Comparison of ENCODE assay signal across 16 mouse cellular contexts in the genomic region with DNA sequence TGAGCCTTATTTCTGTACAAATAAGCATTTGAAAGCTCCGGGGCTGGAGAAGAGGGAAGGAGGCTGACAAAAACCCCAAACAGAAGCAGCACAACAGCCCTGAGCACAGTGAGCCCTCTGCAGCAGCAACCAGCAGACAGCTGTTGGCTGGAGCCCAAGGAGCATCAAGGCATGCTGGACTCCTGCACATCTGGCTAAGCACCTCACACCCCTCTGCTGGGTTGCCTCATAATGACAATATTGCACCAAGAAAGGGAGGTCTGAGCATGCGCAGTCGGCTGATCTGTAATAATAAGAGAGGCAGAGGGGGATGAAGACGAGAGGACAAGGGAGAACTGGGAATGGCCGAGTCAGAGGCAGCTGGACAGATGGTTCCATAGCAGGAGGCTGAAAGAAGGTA. TPM values are rescaled to one million over a fixed set of nuclear protein-coding genes. Genes with fewer than 3 reads are reported as not detected.
A peak's percentile ranks its signal among the peaks of the same experiment; 100 is the strongest.
DNase-seq lines count a peak whose midpoint lies in the region; ATAC-seq and TF ChIP-seq lines count a peak whose summit lies in the region.
"Had no signal": no experiment of that assay in that cellular context is flagged by ENCODE, and none has a peak within 500 bp of the region (broad histone marks: within the 10 kb centered on the region; RNA-seq: fewer than 3 reads in every experiment).

No protein-coding gene starts in this region.

- H3K27me3 ChIP-seq in lung, postnatal 0 days (replicated peaks; ENCODE audit: insufficient read depth, low read length): peaks cover 24% of the 10 kb centered on the region; the same call in 1 of the 2 replicates

- DNase-seq in layer of hippocampus, adult 11-12 months (ENCODE audit: low spot score): peak; percentile 18
- no peak for DNase-seq in layer of hippocampus, postnatal 25 days (ENCODE audit: extremely low spot score in 1 of 2, low spot score in 1 of 2)
- peak; percentile 23 to 28 for DNase-seq in thymus, postnatal 36 days
- no peak for DNase-seq in thymus, adult 18-20 months
- peak; percentile 63 for DNase-seq in thymus, postnatal 4 days
- DNase-seq in lung, postnatal 0 days (ENCODE audit: low spot score): no peak
- DNase-seq in heart, adult 11 months: no peak
- DNase-seq: adrenal gland, adult 2 months; cerebellum, postnatal 36 days; forebrain, postnatal 0 days; kidney, adult 9 months; lung, adult 18-20 months; midbrain, embryonic 14.5 days had no signal

- no peaks in the 10 kb centered on the region for H3K9me3 ChIP-seq in lung, postnatal 0 days (ENCODE audit: low read length)
- H3K9me3 ChIP-seq: heart, embryonic 12.5 days; neural tube, embryonic 13.5 days had no signal

- H3K9ac ChIP-seq in lung, postnatal 0 days (replicated peaks; ENCODE audit: low read depth): no peak overlapping the region
- H3K9ac ChIP-seq: forebrain, postnatal 0 days; heart, embryonic 12.5 days; neural tube, embryonic 13.5 days had no signal

- no peak overlapping the region for H3K4me2 ChIP-seq in lung, postnatal 0 days (replicated peaks; ENCODE audit: low read depth, low read length)
- H3K4me2 ChIP-seq: heart, embryonic 12.5 days; neural tube, embryonic 13.5 days had no signal

- TF ChIP-seq CTCF in lung, postnatal 0 days (IDR thresholded peaks at IDR 0.05): no peak

- H3K27ac ChIP-seq in lung, postnatal 0 days (ENCODE audit: low read length): no peak overlapping the region
- H3K27ac ChIP-seq: neural tube, embryonic 13.5 days had no signal

- ATAC-seq in granulocyte monocyte progenitor cell, adult 5-6 weeks (replicated peaks; ENCODE audit: poor library complexity, severe bottlenecking): peak; percentile 28
- no peak for ATAC-seq in lung, postnatal 0 days
- ATAC-seq: forebrain, postnatal 0 days had no signal

- 59% methylated on average over 5 of the region's 5 CpGs for WGBS in lung, postnatal 0 days

- no peak overlapping the region for H3K4me3 ChIP-seq in lung, postnatal 0 days (ENCODE audit: low read depth, low read length)
- H3K4me3 ChIP-seq: heart, embryonic 12.5 days; neural tube, embryonic 13.5 days had no signal

- no peaks in the 10 kb centered on the region for H3K4me1 ChIP-seq in lung, postnatal 0 days (ENCODE audit: insufficient read depth, low read depth, low read length)

- no peaks in the 10 kb centered on the region for H3K36me3 ChIP-seq in lung, postnatal 0 days (ENCODE audit: insufficient read depth, low read length)
- H3K36me3 ChIP-seq: heart, embryonic 12.5 days; neural tube, embryonic 13.5 days had no signal

- TF ChIP-seq EP300 in lung, postnatal 0 days (IDR thresholded peaks at IDR 0.05): no peak

RNA-seq across cellular contexts. Expression of gene Rnf220, which starts 19.5 kb away (rescaled TPM):
- total RNA-seq in layer of hippocampus, postnatal 25 days (2021): 100 to 1,000 TPM; 169 to 188 TPM
- 90.2 and 113 TPM in 2 replicates for total RNA-seq in granulocyte monocyte progenitor cell, adult 5-6 weeks (2014; fragmentation: Nextera tagmentation)
- total RNA-seq in granulocyte monocyte progenitor cell, adult 5-6 weeks (2017): 68.2 and 68.3 TPM in 2 replicates
- 47.9 and 50.7 TPM in 2 replicates for polyA plus RNA-seq in lung, postnatal 0 days (2015; fragmentation: Nextera tagmentation; extraction: Ambion mirVana)

Comparison
In these comparisons a context has a peak if more than half of its experiments do, and no peak if none do; other contexts are left out.
1. DNase-seq: peak in layer of hippocampus, adult 11-12 months (single experiment), thymus, postnatal 36 days (2 of 2) and thymus, postnatal 4 days (single experiment); none in layer of hippocampus, postnatal 25 days (0 of 2), thymus, adult 18-20 months (0 of 2), lung, postnatal 0 days (single experiment) and heart, adult 11 months (single experiment).